Mouse (Mus musculus): ENCODE data around the gene Galp.

- TF ChIP-seq CTCF (conservative IDR thresholded peaks at IDR 0.05; ENCODE audit: low read length) (peak; percentile 57), POU5F1 (IDR thresholded peaks at IDR 0.05; ENCODE audit: borderline replicate concordance, low read length) (no peak)
Measured at GRCm38 (mm10) chr7:6262120-6262519, 65.2 kb downstream of the Galp start.

Data from E14TG2a.4 (cell line).